Mouse (Mus musculus): ENCODE data around the gene Lenep.
"Not testable (repeated sequence)": the region's sequence is repeated elsewhere in the genome, so short reads cannot be mapped to it uniquely, and the experiment has no call there.

The Lenep gene

GRCm38 (mm10) chr3:89402693-89403092 is at the start of gene Lenep:
Gene Lenep, minus strand, starts transcription at chr3:89402793.
- DNase-seq (ENCODE audit: low spot score) = no peak

- no peak for DNase-seq (ENCODE audit: low spot score)
Measured at GRCm38 (mm10) chr3:89451916-89452315, 49.3 kb upstream of the Lenep start.

- DNase-seq (ENCODE audit: low spot score) = peak; percentile 87
Measured at GRCm38 (mm10) chr3:89449541-89449940, 46.9 kb upstream of the Lenep start.

GRCm38 (mm10) chr3:89448720-89449537 is 46.3 kb upstream of the Lenep start:
- DNase-seq (ENCODE audit: low spot score) = peak; percentile 81

GRCm38 (mm10) chr3:89440691-89441090 is 38.1 kb upstream of the Lenep start:
- DNase-seq (ENCODE audit: low spot score) = no peak

- DNase-seq (ENCODE audit: low spot score) = no peak
Measured at GRCm38 (mm10) chr3:89437269-89437668, 34.7 kb upstream of the Lenep start.

GRCm38 (mm10) chr3:89436176-89437113 is 33.9 kb upstream of the Lenep start, which contains the start of gene Pbxip1:
Gene Pbxip1, plus strand, starts transcription at chr3:89436706.
- peak; percentile 71 for DNase-seq (ENCODE audit: low spot score)

- DNase-seq (ENCODE audit: low spot score) = no peak
Measured at GRCm38 (mm10) chr3:89435041-89435440, 32.4 kb upstream of the Lenep start.

- no peak for DNase-seq (ENCODE audit: low spot score)
Measured at GRCm38 (mm10) chr3:89434532-89434931, 31.9 kb upstream of the Lenep start.

GRCm38 (mm10) chr3:89432606-89433005 is 30.0 kb upstream of the Lenep start:
- no peak for DNase-seq (ENCODE audit: low spot score)

- DNase-seq (ENCODE audit: low spot score) = peak; percentile 95
Measured at GRCm38 (mm10) chr3:89430171-89431159, 27.9 kb upstream of the Lenep start, which contains the start of gene Pygo2. Gene Pygo2, plus strand, starts transcription at chr3:89430214.

GRCm38 (mm10) chr3:89429021-89429420 is 26.4 kb upstream of the Lenep start:
- not testable (repeated sequence) for DNase-seq (ENCODE audit: low spot score)

- DNase-seq (ENCODE audit: low spot score) = no peak
Measured at GRCm38 (mm10) chr3:89425876-89426275, 23.3 kb upstream of the Lenep start.

GRCm38 (mm10) chr3:89425141-89425525 is 22.5 kb upstream of the Lenep start:
- DNase-seq (ENCODE audit: low spot score) = no peak

- no peak for DNase-seq (ENCODE audit: low spot score)
Measured at GRCm38 (mm10) chr3:89424416-89425140, 22.0 kb upstream of the Lenep start.

- no peak for DNase-seq (ENCODE audit: low spot score)
Measured at GRCm38 (mm10) chr3:89422556-89423205, 20.1 kb upstream of the Lenep start.

- peak; percentile 64 for DNase-seq (ENCODE audit: low spot score)
Measured at GRCm38 (mm10) chr3:89421810-89422473, 19.3 kb upstream of the Lenep start.

- peak; percentile 78 for DNase-seq (ENCODE audit: low spot score)
Measured at GRCm38 (mm10) chr3:89421002-89421774, 18.6 kb upstream of the Lenep start.

- DNase-seq (ENCODE audit: low spot score) = no peak
Measured at GRCm38 (mm10) chr3:89420421-89420820, 17.8 kb upstream of the Lenep start.

All from testis, postnatal 10 days (tissue).